Mouse (Mus musculus): ENCODE results near the gene Ptcd1. TPM values are rescaled to one million over a fixed set of nuclear protein-coding genes. Genes with fewer than 3 reads are reported as not detected.

The Ptcd1 gene
- total and polyA plus RNA-seq, 2 experiments from 2014 or later: 20.3 to 27.9 TPM

DNA sequence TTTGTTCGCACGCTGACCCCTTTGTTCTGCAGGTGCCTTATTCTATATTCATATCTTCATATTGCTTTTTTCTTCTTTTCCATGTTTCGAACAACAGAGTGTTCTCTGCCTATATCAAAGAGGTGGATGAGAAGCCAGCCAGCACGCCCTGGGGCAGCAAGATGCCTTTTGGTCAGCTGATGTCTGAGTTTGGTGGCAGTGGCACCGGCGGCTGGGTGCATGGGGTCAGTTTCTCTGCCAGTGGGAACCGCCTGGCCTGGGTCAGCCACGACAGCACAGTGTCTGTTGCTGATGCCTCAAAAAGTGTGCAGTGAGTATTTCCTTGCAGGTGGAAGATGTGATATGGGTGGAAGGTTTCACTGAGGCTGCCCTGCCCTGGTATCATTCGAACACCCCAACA, 65.9 kb downstream of the Ptcd1 start:
- Histone ChIP-seq H3K27me3 (ENCODE audit: insufficient read depth, low read length) (no peaks in the 10 kb centered on the region), H3K4me1 (ENCODE audit: insufficient read depth, low read length) (no peaks in the 10 kb centered on the region)

DNA sequence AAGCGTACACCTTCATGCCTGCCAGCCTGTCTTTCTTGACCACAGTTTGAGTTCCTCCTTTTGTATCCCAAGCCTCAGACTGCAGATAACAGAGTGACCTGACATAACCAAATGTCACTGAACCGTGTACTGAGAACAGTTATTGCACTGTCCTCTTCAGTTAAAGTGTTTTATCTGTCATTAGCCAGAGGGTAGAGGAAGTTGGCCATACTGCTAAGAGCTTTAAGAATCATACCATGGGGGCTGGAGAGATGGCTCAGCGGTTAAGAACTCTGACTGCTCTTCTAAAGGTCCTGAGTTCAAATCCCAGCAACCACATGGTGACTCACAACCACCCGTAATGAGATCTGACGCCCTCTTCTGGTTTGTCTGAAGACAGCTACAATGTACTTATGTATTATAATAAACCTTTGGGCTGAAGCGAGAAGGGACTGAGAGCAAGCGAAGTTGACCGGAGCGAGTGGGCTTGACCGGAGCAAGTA, 68.5 kb downstream of the Ptcd1 start:
- no peaks in the 10 kb centered on the region for H3K9me3 ChIP-seq (ENCODE audit: low read length)
- no peak overlapping the region for H3K27ac ChIP-seq (ENCODE audit: low read depth, low read length)
- H3K36me3 ChIP-seq (ENCODE audit: insufficient read depth, low read length): peaks cover 72% of the 10 kb centered on the region
- DNase-seq (ENCODE audit: low spot score) (no peak), ATAC-seq (ENCODE audit: low FRiP score) (no peak)
- no peak overlapping the region for H3K4me3 ChIP-seq (ENCODE audit: low read depth, low read length)
- no peak overlapping the region for H3K4me2 ChIP-seq (ENCODE audit: low read depth, low read length, poor library complexity, severe bottlenecking)
- 94% methylated on average over 10 of the region's 10 CpGs for WGBS
- no peak for TF ChIP-seq CTCF (IDR thresholded peaks at IDR 0.05)
- no peaks in the 10 kb centered on the region for H3K27me3 ChIP-seq (ENCODE audit: insufficient read depth, low read length)
- no peak overlapping the region for H3K9ac ChIP-seq (replicated peaks; ENCODE audit: low read length, poor library complexity, severe bottlenecking)
- no peaks in the 10 kb centered on the region for H3K4me1 ChIP-seq (ENCODE audit: insufficient read depth, low read length)

More for the DNA sequence above, 65.9 kb downstream of the Ptcd1 start:
- ATAC-seq (ENCODE audit: low FRiP score): no peak
- Histone ChIP-seq H3K4me2 (ENCODE audit: low read depth, low read length, poor library complexity, severe bottlenecking) (no peak overlapping the region), H3K27ac (ENCODE audit: low read depth, low read length) (no peak overlapping the region), H3K9me3 (ENCODE audit: low read length) (no peaks in the 10 kb centered on the region), H3K9ac (replicated peaks; ENCODE audit: low read length, poor library complexity, severe bottlenecking) (no peak overlapping the region), H3K4me3 (ENCODE audit: low read depth, low read length) (no peak overlapping the region), H3K36me3 (ENCODE audit: insufficient read depth, low read length) (peaks cover 81% of the 10 kb centered on the region)
- no peak for DNase-seq (ENCODE audit: low spot score)
- WGBS: 98% methylated on average over 9 of the region's 9 CpGs
- no peak for TF ChIP-seq CTCF (IDR thresholded peaks at IDR 0.05)

Other genes starting within 250 kb of the Ptcd1 start
- 63.0 and 71.1 TPM in 2 replicates for gene Smurf1, start 201.3 kb downstream of the Ptcd1 start, total RNA-seq (2014; rRNA removed)
- 24.6 and 28.0 TPM in 2 replicates for gene Smurf1, start 201.3 kb downstream of the Ptcd1 start, polyA plus RNA-seq (2015; fragmentation: Nextera tagmentation; extraction: Ambion mirVana)
- gene Gm4871, start 134.4 kb downstream of the Ptcd1 start, total RNA-seq (2014; rRNA removed): not detected in 2 replicates
- not detected in 2 replicates for gene Gm4871, start 134.4 kb downstream of the Ptcd1 start, polyA plus RNA-seq (2015; fragmentation: Nextera tagmentation; extraction: Ambion mirVana)
- gene 1700018F24Rik, start 124.1 kb downstream of the Ptcd1 start, total RNA-seq (2014; rRNA removed): not detected in 2 replicates
- gene 1700018F24Rik, start 124.1 kb downstream of the Ptcd1 start, polyA plus RNA-seq (2015; fragmentation: Nextera tagmentation; extraction: Ambion mirVana): not detected in 2 replicates
- gene Arpc1a, start 83.3 kb downstream of the Ptcd1 start, total RNA-seq (2014; rRNA removed): 148 and 151 TPM in 2 replicates
- gene Arpc1a, start 83.3 kb downstream of the Ptcd1 start, polyA plus RNA-seq (2015; fragmentation: Nextera tagmentation; extraction: Ambion mirVana): 238 and 244 TPM in 2 replicates
- not detected in 2 replicates for gene Kpna7, start 83.1 kb downstream of the Ptcd1 start, total RNA-seq (2014; rRNA removed)
- not detected in 2 replicates for gene Kpna7, start 83.1 kb downstream of the Ptcd1 start, polyA plus RNA-seq (2015; fragmentation: Nextera tagmentation; extraction: Ambion mirVana)
- gene Arpc1b, start 52.9 kb downstream of the Ptcd1 start, total RNA-seq (2014; rRNA removed): 32.4 TPM in 2 replicates
- 53.7 and 56.0 TPM in 2 replicates for gene Arpc1b, start 52.9 kb downstream of the Ptcd1 start, polyA plus RNA-seq (2015; fragmentation: Nextera tagmentation; extraction: Ambion mirVana)
- gene Pdap1, start 26.9 kb downstream of the Ptcd1 start, total RNA-seq (2014; rRNA removed): 47.7 TPM in 2 replicates
- gene Pdap1, start 26.9 kb downstream of the Ptcd1 start, polyA plus RNA-seq (2015; fragmentation: Nextera tagmentation; extraction: Ambion mirVana): 120 and 141 TPM in 2 replicates
- gene Bud31, start 26.7 kb downstream of the Ptcd1 start, total RNA-seq (2014; rRNA removed): 80.7 and 98.1 TPM in 2 replicates
- 151 and 158 TPM in 2 replicates for gene Bud31, start 26.7 kb downstream of the Ptcd1 start, polyA plus RNA-seq (2015; fragmentation: Nextera tagmentation; extraction: Ambion mirVana)
- 44.4 and 47.3 TPM in 2 replicates for gene Cpsf4, start 105 bp upstream of the Ptcd1 start, total RNA-seq (2014; rRNA removed)
- 40.1 and 40.7 TPM in 2 replicates for gene Cpsf4, start 105 bp upstream of the Ptcd1 start, polyA plus RNA-seq (2015; fragmentation: Nextera tagmentation; extraction: Ambion mirVana)
- 123 and 139 TPM in 2 replicates for gene Atp5j2, start 25.0 kb upstream of the Ptcd1 start, total RNA-seq (2014; rRNA removed)
- gene Atp5j2, start 25.0 kb upstream of the Ptcd1 start, polyA plus RNA-seq (2015; fragmentation: Nextera tagmentation; extraction: Ambion mirVana): 634 and 667 TPM in 2 replicates
- gene Zkscan14, start 34.8 kb upstream of the Ptcd1 start, total RNA-seq (2014; rRNA removed): 6.6 and 11.1 TPM in 2 replicates
- 9.9 and 11.1 TPM in 2 replicates for gene Zkscan14, start 34.8 kb upstream of the Ptcd1 start, polyA plus RNA-seq (2015; fragmentation: Nextera tagmentation; extraction: Ambion mirVana)
- gene Zkscan5, start 37.5 kb upstream of the Ptcd1 start, total RNA-seq (2014; rRNA removed): 17.7 and 19.4 TPM in 2 replicates
- gene Zkscan5, start 37.5 kb upstream of the Ptcd1 start, polyA plus RNA-seq (2015; fragmentation: Nextera tagmentation; extraction: Ambion mirVana): 12.8 and 13.3 TPM in 2 replicates
- 24.0 and 36.9 TPM in 2 replicates for gene Zfp655, start 64.6 kb upstream of the Ptcd1 start, total RNA-seq (2014; rRNA removed)
- gene Zfp655, start 64.6 kb upstream of the Ptcd1 start, polyA plus RNA-seq (2015; fragmentation: Nextera tagmentation; extraction: Ambion mirVana): 23.1 and 25.6 TPM in 2 replicates
- gene Zscan25, start 113.4 kb upstream of the Ptcd1 start, total RNA-seq (2014; rRNA removed): 18.5 and 24.6 TPM in 2 replicates
- 0.83 and 0.93 TPM in 2 replicates for gene Zscan25, start 113.4 kb upstream of the Ptcd1 start, polyA plus RNA-seq (2015; fragmentation: Nextera tagmentation; extraction: Ambion mirVana)
- not detected in 2 replicates for gene Cyp3a57, start 178.2 kb upstream of the Ptcd1 start, total RNA-seq (2014; rRNA removed)
- not detected in 2 replicates for gene Cyp3a57, start 178.2 kb upstream of the Ptcd1 start, polyA plus RNA-seq (2015; fragmentation: Nextera tagmentation; extraction: Ambion mirVana)

All from midbrain, postnatal 0 days (tissue).